Mouse (Mus musculus): ENCODE measurements around the gene Ushbp1.

DNA sequence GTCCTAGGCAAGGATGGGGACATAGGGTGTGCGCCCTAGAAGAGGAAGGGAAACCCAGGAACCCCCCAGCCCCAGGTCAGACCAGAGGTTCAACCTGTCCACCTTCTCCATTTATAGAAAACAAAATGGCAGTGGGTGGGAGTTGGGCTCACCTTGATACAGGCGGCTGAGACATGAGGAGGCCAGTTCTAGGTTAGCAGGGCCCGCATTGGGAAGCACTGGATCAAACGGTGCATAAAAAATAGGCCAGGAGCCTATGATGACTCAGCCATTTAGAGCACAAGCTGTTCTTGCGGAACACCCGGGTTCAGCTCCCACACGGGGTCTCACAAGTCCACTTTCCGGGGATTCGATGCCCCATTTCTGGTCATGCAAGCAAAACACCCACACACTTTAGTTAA is 9.3 kb upstream of the Ushbp1 start:
- TF ChIP-seq CTCF (IDR thresholded peaks at IDR 0.05; ENCODE audit: low read depth) (no peak), EP300 (IDR thresholded peaks at IDR 0.05; ENCODE audit: low read depth) (no peak)

Data from liver, postnatal 0 days (tissue).